Mouse (Mus musculus): ENCODE measurements around the gene Psmd12. TPM values are rescaled to one million over a fixed set of nuclear protein-coding genes. Genes with fewer than 3 reads are reported as not detected.

Psmd12 gene
- total and polyA plus RNA-seq, 3 experiments = 139 to 437 (median 149) TPM

- TF ChIP-seq NELFE (IDR thresholded peaks at IDR 0.05; ENCODE audit: low read depth, low read length) = peak; percentile 40; the same call in 1 of the 2 replicates
- TF ChIP-seq ELF1 (IDR thresholded peaks at IDR 0.05; ENCODE audit: low read depth, low read length) = no peak
- TF ChIP-seq TCF12 (IDR thresholded peaks at IDR 0.05; ENCODE audit: low read depth, low read length) = peak; percentile 37; the same call in 1 of the 2 replicates
- 0 out of 2 replicates have a peak, but pooled peaks have one; percentile 26 for TF ChIP-seq ZMIZ1 (IDR thresholded peaks at IDR 0.05; ENCODE audit: low read depth, low read length)
- TF ChIP-seq NRF1 (IDR thresholded peaks at IDR 0.05; ENCODE audit: insufficient read depth, low read depth, low read length, poor library complexity, severe bottlenecking) = no peak
- peak; percentile 98 for TF ChIP-seq UBTF (IDR thresholded peaks at IDR 0.05; ENCODE audit: borderline replicate concordance, insufficient read depth, low read depth, low read length)
- peak; percentile 19; the same call in 1 of the 2 replicates for TF ChIP-seq MXI1 (IDR thresholded peaks at IDR 0.05; ENCODE audit: low read depth, low read length)
- no peak for TF ChIP-seq ZNF384 (IDR thresholded peaks at IDR 0.05; ENCODE audit: low read depth, low read length)
- peak; percentile 62; the same call in 1 of the 2 replicates for TF ChIP-seq CHD1 (IDR thresholded peaks at IDR 0.05; ENCODE audit: low read depth, low read length)
- 0 out of 2 replicates have a peak, but pooled peaks have one; percentile 2 for TF ChIP-seq SMC3 (IDR thresholded peaks at IDR 0.05; ENCODE audit: low read depth, low read length)
- TF ChIP-seq POLR2AphosphoS5 (IDR thresholded peaks at IDR 0.05; ENCODE audit: borderline replicate concordance, low read depth, low read length) = no peak
Observed at GRCm38 (mm10) chr11:107469523-107470371, 9.5 kb upstream of the Psmd12 start (continued).

GRCm38 (mm10) chr11:107470521-107471041 lies 8.7 kb upstream of the Psmd12 start, which contains the start of gene Pitpnc1:
Pitpnc1 (minus strand) TSS chr11:107470699.
- Histone ChIP-seq H3K4me3 (ENCODE audit: control insufficient read depth in 1 of 2, insufficient read depth in 1 of 2, low read depth in 2 of 2, low read length in 2 of 2) (peak within 1 kb of the TSS; percentile 88 to 89), H3K79me2 (ENCODE audit: control insufficient read depth, insufficient read depth, low read length, poor library complexity) (peaks cover 42% of the 10 kb centered on the region), H3K4me1 (ENCODE audit: control insufficient read depth in 1 of 2, insufficient read depth in 2 of 2, low read length in 2 of 2) (peaks cover 17 to 26% of the 10 kb centered on the region in 2 experiments), H3K9ac (ENCODE audit: control insufficient read depth, low read depth, low read length, poor library complexity, severe bottlenecking) (peak within 1 kb of the TSS; percentile 93), H3K27ac (ENCODE audit: control insufficient read depth, low read depth, low read length) (peak within 1 kb of the TSS; percentile 99), H3K9me3 (replicated peaks; ENCODE audit: insufficient read depth, low read length) (no peaks in the 10 kb centered on the region), H3K36me3 (ENCODE audit: control insufficient read depth in 1 of 2, insufficient read depth in 2 of 2, low read length in 2 of 2) (peaks cover 0 to 27% of the 10 kb centered on the region in 2 experiments; a peak in 2 of 4 replicates), H3K27me3 (ENCODE audit: control insufficient read depth in 1 of 2, insufficient read depth in 2 of 2, low read length in 2 of 2) (no peaks in the 10 kb centered on the region)
- DNase-seq (ENCODE audit: low read depth, low spot score) = peak; percentile 96
- TF ChIP-seq ETS1 (IDR thresholded peaks at IDR 0.05; ENCODE audit: low read depth, low read length) = peak; percentile 71
- peak; percentile 71 for TF ChIP-seq MYC (IDR thresholded peaks at IDR 0.05; ENCODE audit: low read depth, low read length)
- peak; percentile 96 for TF ChIP-seq NELFE (IDR thresholded peaks at IDR 0.05; ENCODE audit: low read depth, low read length)
- TF ChIP-seq USF1 (IDR thresholded peaks at IDR 0.05; ENCODE audit: low read depth, low read length) = no peak
- TF ChIP-seq ZNF384 (IDR thresholded peaks at IDR 0.05; ENCODE audit: low read depth, low read length) = peak; percentile 18; the same call in 1 of the 2 replicates
- TF ChIP-seq RAD21 (IDR thresholded peaks at IDR 0.05; ENCODE audit: low read depth, low read length) = no peak; the same call in none of the 2 replicates
- peak; percentile 89 for TF ChIP-seq POLR2AphosphoS2 (IDR thresholded peaks at IDR 0.05; ENCODE audit: low read length)
- TF ChIP-seq POLR2AphosphoS5 (IDR thresholded peaks at IDR 0.05; ENCODE audit: borderline replicate concordance, low read depth, low read length) = no peak
- peak; percentile 81 for TF ChIP-seq MAX (IDR thresholded peaks at IDR 0.05; ENCODE audit: low read length)
- TF ChIP-seq TCF12 (IDR thresholded peaks at IDR 0.05; ENCODE audit: low read depth, low read length) = peak; percentile 80
- TF ChIP-seq UBTF (IDR thresholded peaks at IDR 0.05; ENCODE audit: borderline replicate concordance, insufficient read depth, low read depth, low read length) = peak; percentile 99
- peak; percentile 52; the same call in 1 of the 2 replicates for TF ChIP-seq GABPA (IDR thresholded peaks at IDR 0.05; ENCODE audit: low read depth, low read length)
- no peak for TF ChIP-seq MYB (IDR thresholded peaks at IDR 0.05; ENCODE audit: low read depth, low read length)
- TF ChIP-seq POLR2A (IDR thresholded peaks at IDR 0.05; ENCODE audit: control insufficient read depth in 1 of 2, insufficient read depth in 1 of 2, low read depth in 1 of 2, low read length in 2 of 2, poor library complexity in 1 of 2) = peak; percentile 93 to 94
- peak; percentile 44; the same call in 1 of the 2 replicates for TF ChIP-seq ZKSCAN1 (IDR thresholded peaks at IDR 0.05; ENCODE audit: low read depth, low read length)
- TF ChIP-seq SMC3 (IDR thresholded peaks at IDR 0.05; ENCODE audit: low read depth, low read length) = peak; percentile 24
- peak; percentile 66 for TF ChIP-seq HCFC1 (IDR thresholded peaks at IDR 0.05; ENCODE audit: low read depth, low read length)
- peak; percentile 96 for TF ChIP-seq MAZ (IDR thresholded peaks at IDR 0.05; ENCODE audit: low read depth, low read length)
- no peak for TF ChIP-seq JUND (IDR thresholded peaks at IDR 0.05; ENCODE audit: low read depth, low read length)
- TF ChIP-seq ZMIZ1 (IDR thresholded peaks at IDR 0.05; ENCODE audit: low read depth, low read length) = peak; percentile 96
- no peak; a peak in 2 of 4 replicates for TF ChIP-seq EP300 (IDR thresholded peaks at IDR 0.05; ENCODE audit: low read depth in 1 of 2, low read length in 2 of 2)
- peak; percentile 48; the same call in 1 of the 2 replicates for TF ChIP-seq ELF1 (IDR thresholded peaks at IDR 0.05; ENCODE audit: low read depth, low read length)
- 0 out of 2 replicates have a peak, but pooled peaks have one; percentile 52 for TF ChIP-seq E2F4 (IDR thresholded peaks at IDR 0.05; ENCODE audit: borderline replicate concordance, low read depth, low read length)
- TF ChIP-seq SIN3A (IDR thresholded peaks at IDR 0.05; ENCODE audit: low read length) = peak; percentile 92; the same call in 1 of the 2 replicates
- peak; percentile 97 for TF ChIP-seq MXI1 (IDR thresholded peaks at IDR 0.05; ENCODE audit: low read depth, low read length)
- 0 out of 2 replicates have a peak, but pooled peaks have one; percentile 43 for TF ChIP-seq NRF1 (IDR thresholded peaks at IDR 0.05; ENCODE audit: insufficient read depth, low read depth, low read length, poor library complexity, severe bottlenecking)
- TF ChIP-seq MAFK (IDR thresholded peaks at IDR 0.05; ENCODE audit: borderline replicate concordance, low read depth, low read length) = 0 out of 2 replicates have a peak, but pooled peaks have one; percentile 16
- peak; percentile 59; the same call in 1 of the 2 replicates for TF ChIP-seq CHD1 (IDR thresholded peaks at IDR 0.05; ENCODE audit: low read depth, low read length)
